Mouse (Mus musculus): ENCODE results near the gene Tmem171. TPM values are rescaled to one million over a fixed set of nuclear protein-coding genes. Genes with fewer than 3 reads are reported as not detected.

Tmem171 gene
- total and polyA plus RNA-seq, 3 experiments = 0.22 to 0.49 (median 0.41) TPM

- no peak for DNase-seq
Measured at GRCm38 (mm10) chr13:98647775-98648568, 46.7 kb downstream of the Tmem171 start.

- no peak for DNase-seq
Measured at GRCm38 (mm10) chr13:98638507-98639166, 56.0 kb downstream of the Tmem171 start.

- no peak for DNase-seq
Measured at GRCm38 (mm10) chr13:98637145-98637544, 57.5 kb downstream of the Tmem171 start, which contains the start of gene Tmem174. Gene Tmem174 (minus strand): TSS chr13:98637410.

GRCm38 (mm10) chr13:98636571-98636970 lies 58.1 kb downstream of the Tmem171 start:
- no peak for DNase-seq

Other genes with a start within 250 kb of the Tmem171 start
- not detected for gene Gm10320, start 202.8 kb downstream of the Tmem171 start, total RNA-seq (2021)
- gene Gm10320, start 202.8 kb downstream of the Tmem171 start, polyA plus RNA-seq (2012; rRNA removed) = 1.3 and 1.9 TPM in 2 replicates
- not detected for gene Tmem174, start 57.4 kb downstream of the Tmem171 start, total RNA-seq (2021)
- not detected in 2 replicates for gene Tmem174, start 57.4 kb downstream of the Tmem171 start, polyA plus RNA-seq (2012; rRNA removed)
- 10 to 100 TPM; 45.9 to 49.9 TPM for gene Fcho2, start 120.6 kb upstream of the Tmem171 start, total RNA-seq (2021)
- 5.8 and 6.6 TPM in 2 replicates for gene Fcho2, start 120.6 kb upstream of the Tmem171 start, polyA plus RNA-seq (2012; rRNA removed)
- gene Tnpo1, start 231.6 kb upstream of the Tmem171 start, total RNA-seq (2021) = 100 to 1,000 TPM; 126 to 127 TPM
- gene Tnpo1, start 231.6 kb upstream of the Tmem171 start, polyA plus RNA-seq (2012; rRNA removed) = 7.4 and 9.6 TPM in 2 replicates